Mouse (Mus musculus) embryonic fibroblast, embryonic 13.5 days (primary cell): ENCODE data around the gene Atp5l.

ENCODE experiments used
- CTCF ChIP-seq: IDR thresholded peaks from 2 replicates; pipeline ENCODE4 v1.5.1; 2011; ENCODE audit warnings: mild to moderate bottlenecking, control low read depth, low read length, moderate library complexity, borderline replicate concordance; ENCODE audit not compliant: insufficient read depth
- POLR2A ChIP-seq: IDR thresholded peaks from 2 replicates; pipeline ENCODE4 v1.6.1; 2011; ENCODE audit warnings: low read depth, mild to moderate bottlenecking, control low read depth, low read length, moderate library complexity

GRCm38 (mm10) chr9:44868336-44869094 is 52.0 kb downstream of the Atp5l start:
- TF ChIP-seq CTCF (no peak), POLR2A (no peak)
